Mouse (Mus musculus): ENCODE measurements at regions not wholly inside any gene's neighbourhood (a gene's known extent, or its start where the extent isn't known, plus 50 kb on each side); places are given as distances from the start of the nearest gene placed in this dataset.
A peak's percentile ranks its signal among the peaks of the same experiment; 100 is the strongest.

DNA sequence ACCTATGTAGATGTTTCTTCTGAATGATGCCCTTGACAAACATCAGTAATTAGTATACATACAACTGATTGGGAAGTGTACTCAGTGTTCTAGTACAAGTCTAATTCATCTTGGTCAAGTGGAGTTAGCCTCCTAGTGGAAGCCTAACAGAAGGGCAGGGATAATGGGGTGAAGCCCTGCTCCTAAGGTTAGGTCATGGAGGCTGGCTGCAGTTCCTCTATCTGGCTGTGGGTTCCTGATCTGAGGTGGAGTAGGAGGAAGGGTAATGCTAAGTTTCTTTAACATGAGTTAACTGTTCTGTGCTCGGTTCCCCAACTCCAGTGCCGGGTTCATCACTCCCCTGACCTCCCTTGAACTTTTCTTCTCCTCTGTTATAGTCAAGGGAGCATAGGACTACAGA, 281.1 kb upstream of the Tle3 start:
- DNase-seq (ENCODE audit: low read depth, low spot score), result no peak

- no peak for DNase-seq (ENCODE audit: low read depth, low spot score)
Observed at GRCm38 (mm10) chr9:61092834-61093479, 279.2 kb upstream of the Tle3 start.

GRCm38 (mm10) chr9:61095069-61095775, 276.9 kb upstream of the Tle3 start:
- no peak for DNase-seq (ENCODE audit: low read depth, low spot score)

- no peak for DNase-seq (ENCODE audit: low read depth, low spot score)
Observed at GRCm38 (mm10) chr9:61101741-61102450, 270.3 kb upstream of the Tle3 start.

DNA sequence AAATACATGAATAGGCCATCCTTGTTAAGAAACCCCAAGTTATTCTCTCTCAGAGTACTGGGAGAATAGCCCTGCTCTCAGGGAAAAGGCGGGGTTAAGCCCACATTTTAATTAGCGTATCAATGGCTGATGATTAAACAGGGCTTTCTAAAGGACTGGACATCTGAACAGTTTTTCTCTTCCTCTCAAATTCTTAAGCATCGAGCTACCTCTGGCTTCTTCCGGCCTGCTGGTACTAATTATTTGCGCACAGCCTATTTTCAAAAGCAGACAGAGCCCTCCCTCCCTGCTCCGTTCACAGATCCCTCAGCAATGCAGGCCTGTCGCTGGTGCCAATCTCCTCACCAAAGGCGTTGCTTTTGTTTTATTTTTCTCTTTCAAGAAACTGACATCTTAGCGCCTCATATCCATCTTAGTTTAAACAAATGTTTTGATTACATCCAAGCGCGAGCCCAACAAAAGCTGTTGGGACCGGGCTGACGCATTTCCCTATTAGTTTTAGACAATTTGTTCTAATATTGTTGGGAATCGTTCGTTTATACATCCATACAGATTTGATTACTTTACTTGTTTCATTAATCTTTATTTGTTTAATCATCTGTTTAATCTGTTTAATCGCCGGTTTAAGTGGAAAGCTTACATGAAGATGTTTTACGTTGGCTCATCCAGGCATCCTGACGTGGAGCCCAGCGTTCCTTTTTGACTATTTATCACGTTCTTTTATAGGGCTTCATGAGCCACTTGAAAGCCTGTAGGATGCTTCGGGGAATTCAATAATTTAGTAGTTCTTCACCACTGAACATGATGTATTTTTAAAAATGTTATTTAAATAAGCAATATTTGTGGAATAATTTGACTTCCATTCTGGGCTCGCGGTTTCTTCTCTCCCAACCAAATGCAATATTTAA, 269.5 kb upstream of the Tle3 start:
- no peak for DNase-seq (ENCODE audit: low read depth, low spot score)

GRCm38 (mm10) chr9:61105550-61106280, 266.5 kb upstream of the Tle3 start:
- no peak for DNase-seq (ENCODE audit: low read depth, low spot score)

DNA sequence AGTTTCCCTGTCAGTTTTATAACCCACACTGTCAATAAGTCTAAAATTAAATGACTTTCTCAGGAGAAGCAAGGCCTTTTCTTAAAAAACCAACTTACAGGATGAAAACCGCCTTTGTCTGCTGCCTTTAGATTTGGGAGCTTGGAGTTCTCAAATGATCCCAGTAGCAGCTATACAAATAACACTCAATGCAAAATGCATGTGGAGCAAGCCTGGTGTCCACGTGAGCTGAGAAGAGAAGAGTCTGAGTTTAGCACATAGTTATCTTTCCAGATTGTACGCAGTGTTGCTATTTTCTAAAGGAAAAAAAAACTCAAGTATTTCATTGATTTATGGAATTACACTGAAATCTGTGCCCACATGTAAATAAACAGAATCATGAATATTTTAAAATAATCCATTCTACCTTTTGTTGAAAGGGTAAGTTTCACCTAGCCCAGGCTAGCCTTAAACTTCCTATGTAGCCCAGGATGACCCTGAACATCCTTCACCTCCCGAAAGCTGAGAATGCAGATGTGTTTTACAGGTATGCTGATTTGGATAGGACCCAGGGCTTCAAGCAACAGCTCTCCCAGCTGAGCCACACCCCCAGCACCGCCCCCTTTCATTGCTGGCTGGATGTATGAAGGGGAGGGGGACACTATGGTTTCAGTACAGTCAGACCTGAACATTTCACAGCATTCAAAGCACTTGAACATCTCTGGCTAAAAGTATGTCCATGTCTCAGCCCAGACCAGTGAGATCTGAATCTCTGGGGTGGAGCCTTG, 262.5 kb upstream of the Tle3 start:
- DNase-seq (ENCODE audit: low read depth, low spot score), result no peak

GRCm38 (mm10) chr9:61111206-61111605, 261.0 kb upstream of the Tle3 start:
- DNase-seq (ENCODE audit: low read depth, low spot score), result no peak

DNA sequence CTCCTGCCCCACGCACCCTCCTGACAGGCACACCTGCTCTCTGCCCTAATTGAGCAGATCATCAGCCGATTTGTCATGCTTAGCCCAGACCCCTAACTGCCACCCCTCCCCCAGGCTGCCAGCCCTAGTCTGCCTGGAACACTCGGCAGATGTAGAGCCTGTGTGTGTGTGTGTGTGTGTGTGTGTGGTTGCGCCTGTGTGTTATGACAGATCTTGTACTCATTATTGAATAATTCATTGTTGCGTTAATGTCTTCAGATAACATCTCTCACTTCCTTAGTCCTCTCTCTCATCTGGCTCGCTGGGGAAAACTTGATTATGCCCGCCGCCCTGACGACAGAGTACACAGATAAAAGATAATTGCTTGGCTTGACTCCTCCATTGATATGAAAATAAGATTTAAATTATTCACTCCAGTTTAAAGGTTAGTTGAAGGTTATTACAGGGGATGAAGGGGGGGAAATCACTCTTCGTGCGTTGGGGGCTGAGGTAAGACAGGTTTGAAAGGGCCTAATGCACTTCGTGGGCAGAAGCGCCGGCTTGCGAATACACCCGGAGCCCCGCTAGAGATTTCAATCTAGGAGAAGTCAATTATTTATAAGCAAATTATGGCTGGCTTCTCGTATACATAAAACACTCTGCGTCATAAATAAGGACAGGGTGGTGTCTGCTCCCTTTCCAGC, 260.3 kb upstream of the Tle3 start:
- DNase-seq (ENCODE audit: low read depth, low spot score), result peak; percentile 51

GRCm38 (mm10) chr9:61119252-61119651, 252.9 kb upstream of the Tle3 start:
- no peak for DNase-seq (ENCODE audit: low read depth, low spot score)

- DNase-seq (ENCODE audit: low read depth, low spot score), result no peak
Observed at GRCm38 (mm10) chr9:61120531-61120930, 251.6 kb upstream of the Tle3 start.

DNA sequence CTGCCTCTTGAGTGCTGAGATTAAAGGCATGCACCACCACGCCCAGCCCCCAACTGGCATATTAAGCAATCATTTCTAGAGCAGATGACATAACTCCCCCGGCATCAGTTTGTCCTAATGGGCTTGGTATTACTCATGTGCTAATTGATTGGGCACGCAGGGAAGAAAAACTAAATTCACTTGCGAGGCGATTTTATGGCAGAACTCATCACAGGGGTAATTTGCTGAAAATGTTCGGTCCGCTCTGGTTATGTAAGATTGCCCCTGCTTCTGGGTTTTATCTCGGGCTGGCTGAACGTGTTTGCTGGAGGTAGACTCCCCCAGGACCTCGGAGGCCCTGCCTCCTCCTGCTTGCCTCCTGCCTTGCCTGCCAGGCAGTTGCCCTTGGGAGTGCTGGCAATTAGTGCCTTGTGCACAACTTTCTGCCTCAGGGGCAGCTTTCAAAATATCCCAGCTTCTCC, 251.2 kb upstream of the Tle3 start:
- DNase-seq (ENCODE audit: low read depth, low spot score), result no peak

GRCm38 (mm10) chr9:61123431-61123830, 248.7 kb upstream of the Tle3 start:
- no peak for DNase-seq (ENCODE audit: low read depth, low spot score)

- no peak for DNase-seq (ENCODE audit: low read depth, low spot score)
Observed at GRCm38 (mm10) chr9:61125769-61126168, 246.4 kb upstream of the Tle3 start.

DNA sequence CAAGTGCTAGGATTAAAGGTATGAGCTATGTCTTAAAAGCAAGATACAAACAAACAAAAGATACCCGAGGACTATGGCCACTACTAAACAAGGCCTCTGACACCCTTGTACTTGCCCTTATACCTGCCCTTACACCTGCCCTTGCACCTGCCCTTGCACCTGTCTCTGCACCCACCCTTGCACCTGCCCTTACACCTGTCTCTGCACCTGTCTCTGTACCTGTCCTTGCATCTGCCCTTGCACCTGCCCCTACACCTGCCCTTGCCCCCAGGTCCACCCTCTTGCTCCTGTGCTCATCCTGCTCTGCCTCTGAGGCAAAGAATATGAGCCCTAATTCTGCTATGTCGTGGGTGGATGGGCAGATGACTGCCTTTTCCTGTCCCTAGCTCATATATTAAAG, 244.1 kb upstream of the Tle3 start:
- DNase-seq (ENCODE audit: low read depth, low spot score), result no peak

DNA sequence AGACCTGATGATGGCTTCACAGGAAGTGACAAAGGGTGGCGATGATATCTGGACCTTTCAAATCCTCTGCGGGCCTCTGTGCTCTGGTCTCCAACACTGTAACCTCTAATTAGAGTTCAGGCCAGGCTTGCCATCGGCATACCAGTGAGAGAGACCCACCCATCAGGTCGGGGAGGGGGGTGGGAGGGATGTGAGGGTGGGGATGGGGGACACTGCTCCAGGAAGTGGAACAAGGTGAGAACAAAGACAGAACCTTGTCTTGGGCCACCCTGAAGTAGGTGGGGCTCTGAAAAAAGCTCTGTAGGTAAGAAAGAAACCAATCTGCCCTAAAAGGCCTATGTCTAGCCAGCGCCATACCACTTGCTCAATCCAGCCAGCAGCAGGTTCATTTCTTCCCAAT, 243.0 kb upstream of the Tle3 start:
- no peak for DNase-seq (ENCODE audit: low read depth, low spot score)

GRCm38 (mm10) chr9:61130877-61131276, 241.3 kb upstream of the Tle3 start:
- no peak for DNase-seq (ENCODE audit: low read depth, low spot score)

DNA sequence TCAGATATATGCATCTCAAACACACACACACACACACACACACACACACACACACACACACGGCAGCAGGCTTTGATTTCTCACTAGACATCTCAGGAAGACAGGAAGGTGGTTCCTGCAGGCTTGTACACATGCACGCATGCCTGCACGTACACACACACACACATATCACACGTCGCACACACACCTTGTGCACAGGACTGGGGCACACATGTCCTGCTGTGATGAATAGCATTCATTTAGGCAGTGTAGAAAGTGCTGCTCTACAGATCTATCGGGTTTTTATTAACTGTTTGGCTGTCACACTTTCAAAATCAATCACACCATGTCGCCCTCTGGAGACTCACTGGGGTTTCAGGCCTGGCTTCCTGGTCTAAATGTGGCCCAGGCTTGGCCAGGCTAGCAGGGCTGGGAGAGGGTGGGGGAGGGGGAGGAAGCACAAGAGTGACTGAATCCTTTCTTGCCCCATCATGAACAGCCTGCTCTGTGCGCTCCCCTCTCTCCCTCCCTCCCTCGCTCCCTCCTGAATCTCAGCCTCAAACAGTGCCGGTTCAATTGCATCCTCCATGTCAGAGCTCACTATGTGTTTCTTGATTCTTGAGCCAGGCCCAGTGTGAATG, 236.8 kb upstream of the Tle3 start:
- DNase-seq (ENCODE audit: low read depth, low spot score), result peak; percentile 44

DNA sequence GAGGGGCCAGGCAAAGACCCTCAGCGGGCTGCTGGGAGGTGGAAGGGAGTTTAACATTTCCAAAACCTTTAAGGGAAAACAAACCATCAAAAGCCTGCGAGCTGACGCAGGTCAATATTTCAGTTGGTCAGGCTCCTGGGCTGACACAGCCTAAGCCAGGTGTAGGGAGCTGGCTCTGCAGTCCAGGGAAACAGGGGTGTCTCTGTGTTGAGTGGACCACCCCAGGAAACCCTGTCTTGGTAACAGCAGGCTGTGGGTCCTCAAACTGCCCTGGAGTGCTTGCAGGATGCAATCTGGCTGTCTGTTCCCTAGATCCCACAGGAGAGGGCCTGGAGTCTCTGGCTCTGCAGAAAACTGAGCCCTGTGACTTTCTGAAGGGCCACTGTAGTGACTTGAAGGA, 236.2 kb upstream of the Tle3 start:
- no peak for DNase-seq (ENCODE audit: low read depth, low spot score)
